In genomic region chr19:56389176-56389575, GRCm38 (mm10) we compare ENCODE assay signal across 22 mouse cellular contexts. TPM values are rescaled to one million over a fixed set of nuclear protein-coding genes. Genes with fewer than 3 reads are reported as not detected.
DNase-seq lines count a peak whose midpoint lies in the region; ATAC-seq and TF ChIP-seq lines count a peak whose summit lies in the region.
"Had no signal": no experiment of that assay in that cellular context is flagged by ENCODE, and none has a peak within 500 bp of the region (broad histone marks: within the 10 kb centered on the region; RNA-seq: fewer than 3 reads in every experiment).

No protein-coding gene starts in this region.

- H3K9ac ChIP-seq in heart, embryonic 15.5 days = peak overlapping the region; percentile 57
- H3K9ac ChIP-seq: embryonic facial prominence, embryonic 12.5 days; forebrain, embryonic 12.5 days; intestine, embryonic 15.5 days; midbrain, embryonic 15.5 days; neural tube, embryonic 15.5 days had no signal

- H3K4me1 ChIP-seq in heart, embryonic 15.5 days (replicated peaks) = peaks cover 26% of the 10 kb centered on the region
- peaks cover 3% of the 10 kb centered on the region for H3K4me1 ChIP-seq in thymus, adult 2 months (replicated peaks; ENCODE audit: control insufficient read depth, insufficient read depth, low read length)
- H3K4me1 ChIP-seq: embryonic facial prominence, embryonic 12.5 days; forebrain, embryonic 12.5 days; intestine, embryonic 15.5 days; midbrain, embryonic 15.5 days; neural tube, embryonic 15.5 days had no signal

- no peaks in the 10 kb centered on the region for H3K9me3 ChIP-seq in heart, embryonic 15.5 days (replicated peaks)
- H3K9me3 ChIP-seq: embryonic facial prominence, embryonic 12.5 days; forebrain, embryonic 12.5 days; intestine, embryonic 15.5 days; midbrain, embryonic 15.5 days; neural tube, embryonic 15.5 days had no signal

- intact Hi-C loops in heart, postnatal 25 days (cut with DNase I) = no loop called here

- H3K27me3 ChIP-seq in heart, embryonic 15.5 days = no peaks in the 10 kb centered on the region
- H3K27me3 ChIP-seq in thymus, adult 2 months (ENCODE audit: control insufficient read depth, insufficient read depth, low read length) = no peaks in the 10 kb centered on the region
- H3K27me3 ChIP-seq: embryonic facial prominence, embryonic 12.5 days; intestine, embryonic 15.5 days; midbrain, embryonic 15.5 days had no signal

- no peak for TF ChIP-seq CTCF in thymus, adult 2 months (IDR thresholded peaks at IDR 0.05; ENCODE audit: borderline replicate concordance, control insufficient read depth, extremely low read depth, insufficient read depth, low read length, poor library complexity)

- ATAC-seq in heart, embryonic 15.5 days (replicated peaks; ENCODE audit: insufficient number of reproducible peaks, insufficient read depth, low FRiP score, low read depth) = no peak
- ATAC-seq: hindbrain, embryonic 16.5 days; intestine, embryonic 15.5 days; midbrain, embryonic 15.5 days had no signal

- H3K4me2 ChIP-seq in heart, embryonic 15.5 days = peak overlapping the region; percentile 53
- H3K4me2 ChIP-seq: embryonic facial prominence, embryonic 12.5 days; forebrain, embryonic 12.5 days; intestine, embryonic 15.5 days; midbrain, embryonic 15.5 days; neural tube, embryonic 15.5 days had no signal

- no peak for TF ChIP-seq POLR2A in thymus, adult 2 months (IDR thresholded peaks at IDR 0.05; ENCODE audit: control insufficient read depth, extremely low read depth, insufficient read depth, low read length, poor library complexity)

- WGBS in heart, embryonic 15.5 days = 52% methylated on average over 11 of the region's 11 CpGs
- 95% methylated on average over 11 of the region's 11 CpGs for WGBS in thymus, adult 2 months

- peak; percentile 95 for DNase-seq in heart, adult 11 months
- no peak for DNase-seq in heart, postnatal 25 days (ENCODE audit: low spot score)
- DNase-seq in heart, adult 8-10 months (ENCODE audit: low spot score) = peak; percentile 37
- peak; percentile 91 for DNase-seq in skeletal muscle tissue, adult 2 months (ENCODE audit: low read depth, low spot score)
- DNase-seq in thymus, adult 2 months = no peak
- no peak for DNase-seq in Muller cell, postnatal 12 days (ENCODE audit: inconsistent ontology term)
- no peak for DNase-seq in urinary bladder, postnatal 14 days (ENCODE audit: low spot score)
- DNase-seq: adrenal gland, postnatal 10 days; cerebellum, adult 18-20 months; cerebellum, postnatal 25 days; kidney, postnatal 25 days; right cerebral cortex, adult 18-20 months; thymus, postnatal 14 days had no signal

- no peaks in the 10 kb centered on the region; the same call in 1 of the 2 replicates for H3K36me3 ChIP-seq in heart, embryonic 15.5 days
- no peaks in the 10 kb centered on the region for H3K36me3 ChIP-seq in thymus, adult 2 months (ENCODE audit: control insufficient read depth, insufficient read depth, low read length)
- H3K36me3 ChIP-seq: embryonic facial prominence, embryonic 12.5 days; forebrain, embryonic 12.5 days; intestine, embryonic 15.5 days; midbrain, embryonic 15.5 days; neural tube, embryonic 15.5 days had no signal

- H3K27ac ChIP-seq in heart, embryonic 15.5 days = peak overlapping the region; percentile 91
- H3K27ac ChIP-seq in thymus, adult 2 months (ENCODE audit: control insufficient read depth, insufficient read depth, low read length) = no peak overlapping the region
- H3K27ac ChIP-seq: embryonic facial prominence, embryonic 12.5 days; forebrain, embryonic 12.5 days; intestine, embryonic 15.5 days; layer of hippocampus, adult 2 months; macrophage; midbrain, embryonic 15.5 days; neural tube, embryonic 15.5 days had no signal

- peak overlapping the region; percentile 54 for H3K4me3 ChIP-seq in heart, embryonic 15.5 days
- H3K4me3 ChIP-seq in thymus, adult 2 months (ENCODE audit: control insufficient read depth, insufficient read depth, low read length) = no peak overlapping the region
- H3K4me3 ChIP-seq: embryonic facial prominence, embryonic 12.5 days; forebrain, embryonic 12.5 days; intestine, embryonic 15.5 days; layer of hippocampus, adult 2 months; midbrain, embryonic 15.5 days; neural tube, embryonic 15.5 days had no signal

RNA-seq across cellular contexts. Expression of gene Nrap, which starts 0.7 kb away (rescaled TPM):
- total RNA-seq in heart, postnatal 25 days (2021) = 100 to 1,000 TPM; 314 to 343 TPM
- total RNA-seq in heart, adult 8-10 months (2022) = 100 to 1,000 TPM; 392 to 561 (median 511) TPM
- polyA plus RNA-seq in heart, embryonic 15.5 days (2015; fragmentation: Nextera tagmentation; extraction: Ambion mirVana) = 37.8 and 43.0 TPM in 2 replicates
- polyA plus RNA-seq in thymus, adult 2 months (2012; rRNA removed) = 0.47 and 4.3 TPM in 2 replicates

RNA-seq across cellular contexts. Expression of gene Casp7, which starts 7.8 kb away (rescaled TPM):
- 10 to 100 TPM; 12.6 to 15.6 TPM for total RNA-seq in heart, postnatal 25 days (2021)
- total RNA-seq in heart, adult 8-10 months (2022) = 10 to 100 TPM; 11.0 to 13.7 (median 12.3) TPM
- polyA plus RNA-seq in heart, embryonic 15.5 days (2015; fragmentation: Nextera tagmentation; extraction: Ambion mirVana) = 25.6 and 28.4 TPM in 2 replicates
- 19.6 and 21.3 TPM in 2 replicates for polyA plus RNA-seq in thymus, adult 2 months (2012; rRNA removed)

Comparison
In these comparisons a context has a peak if more than half of its experiments do, and no peak if none do; other contexts are left out.
1. DNase-seq: peak in heart, adult 11 months (single experiment), heart, adult 8-10 months (single experiment) and skeletal muscle tissue, adult 2 months (single experiment); none in heart, postnatal 25 days (single experiment), thymus, adult 2 months (single experiment), Muller cell, postnatal 12 days (single experiment) and urinary bladder, postnatal 14 days (single experiment).